Mouse (Mus musculus) liver, adult 2 months (tissue): ENCODE results near the gene Map3k7cl.

Source experiments
- CTCF ChIP-seq: fragments of 200-500 bp; IDR thresholded peaks from 2 replicates; pipeline ENCODE4 v1.5.1; 2011; ENCODE audit warnings: low read depth, low read length, control low read depth
- POLR2A ChIP-seq: fragments of 200-500 bp; IDR thresholded peaks from 2 replicates; pipeline ENCODE4 v1.6.1; 2011; ENCODE audit warnings: low read length, control low read depth; ENCODE audit not compliant: insufficient read depth; ENCODE audit errors: extremely low read depth

DNA sequence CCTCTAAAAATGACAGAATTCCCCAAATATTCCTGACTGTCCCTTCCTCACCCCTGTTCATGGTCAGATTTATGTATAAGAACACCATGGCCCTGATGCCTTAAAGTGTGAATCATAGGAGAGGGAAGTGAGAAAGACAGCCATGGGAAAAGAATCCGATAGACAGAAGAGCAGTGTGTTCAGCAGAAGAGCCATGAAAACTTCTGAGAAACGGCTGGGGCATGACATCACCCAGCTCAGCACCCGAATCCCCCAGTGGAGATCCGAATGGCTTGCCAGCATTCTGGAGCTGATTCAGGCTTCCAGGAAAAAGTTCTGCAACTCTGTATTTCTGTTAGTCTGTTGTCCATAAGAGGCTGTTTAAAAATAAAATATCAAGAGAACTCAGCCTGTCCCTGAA is 82.7 kb downstream of the Map3k7cl start:
- no peak for TF ChIP-seq CTCF
- TF ChIP-seq POLR2A = no peak
